Mouse (Mus musculus) spleen, postnatal 10 days (tissue): ENCODE data around the gene Oasl1.
"Not testable (repeated sequence)": the region's sequence is repeated elsewhere in the genome, so short reads cannot be mapped to it uniquely, and the experiment has no call there.

Experiments
- DNase-seq, 2 experiments: peaks; one replicate each; pipeline ENCODE4 v3.0.0; 2021 to 2022; ENCODE audit warnings: low spot score in 2 of 2

Oasl1 gene

DNA sequence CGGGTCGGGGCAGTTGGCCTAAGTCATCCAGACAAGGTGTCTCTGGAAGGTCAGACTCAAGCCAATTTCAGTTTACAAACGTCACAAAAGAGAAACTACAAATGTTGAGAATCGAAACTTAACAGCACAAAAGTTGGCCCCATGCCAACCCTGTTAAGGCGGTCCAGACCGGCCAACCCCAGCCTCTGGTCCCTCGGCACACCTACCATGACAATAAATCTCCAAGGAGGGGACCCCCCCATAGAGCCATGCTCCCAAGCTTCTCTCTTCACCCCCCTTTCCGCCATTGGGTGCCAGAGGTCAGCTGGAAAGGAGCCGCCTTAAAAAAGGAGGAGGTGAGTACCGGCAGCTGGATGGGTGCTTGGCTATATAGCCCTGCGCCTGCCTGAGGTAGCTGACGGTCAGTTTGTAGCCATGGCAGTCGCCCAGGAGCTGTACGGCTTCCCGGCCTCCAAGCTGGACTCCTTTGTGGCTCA, at the start of gene Oasl1:
Oasl1 (plus strand) TSS at position 243 of the 476 bp plus-strand sequence.
- DNase-seq = peak; percentile 68 to 77

DNA sequence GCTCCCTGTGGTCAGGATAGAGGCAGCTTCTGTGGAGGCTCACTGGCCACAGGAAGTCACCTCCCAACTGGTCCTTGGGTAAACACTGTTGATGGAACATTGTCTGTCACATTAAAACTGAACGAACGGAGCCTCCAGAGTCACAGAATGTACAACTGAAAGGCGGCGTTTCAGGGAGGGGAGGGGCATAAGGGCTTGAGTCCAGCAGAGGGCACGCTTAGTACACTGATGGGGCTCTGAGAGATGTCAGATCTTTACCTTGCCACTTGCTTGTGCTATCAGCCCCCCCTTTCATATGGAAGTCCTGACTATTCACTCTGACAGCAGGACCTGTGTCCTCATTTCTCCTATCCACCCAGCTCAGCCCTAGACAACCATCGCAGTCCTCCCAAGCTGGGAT, 47.2 kb upstream of the Oasl1 start:
- peak in 1 of 2 experiments; percentile 36 for DNase-seq

DNA sequence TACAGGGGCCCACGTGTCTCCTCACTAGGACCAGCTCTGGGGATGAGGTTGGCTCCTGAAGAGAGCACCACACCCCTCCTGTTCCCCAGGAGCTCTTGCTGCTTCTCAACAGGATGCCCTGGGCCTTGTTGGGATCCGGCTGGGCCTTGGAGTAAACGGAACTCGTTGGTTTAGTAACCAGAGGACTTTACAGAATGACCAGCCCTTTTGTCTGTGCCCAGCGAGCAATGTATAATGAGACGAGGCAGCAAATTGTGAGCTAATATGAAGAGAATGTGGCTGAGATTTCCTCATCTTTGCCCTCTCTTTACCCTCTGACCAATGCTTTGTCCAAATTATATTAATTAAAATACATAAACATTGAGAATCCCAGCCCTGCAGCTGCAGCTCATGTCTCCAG, 46.7 kb upstream of the Oasl1 start:
- DNase-seq = no peak

DNA sequence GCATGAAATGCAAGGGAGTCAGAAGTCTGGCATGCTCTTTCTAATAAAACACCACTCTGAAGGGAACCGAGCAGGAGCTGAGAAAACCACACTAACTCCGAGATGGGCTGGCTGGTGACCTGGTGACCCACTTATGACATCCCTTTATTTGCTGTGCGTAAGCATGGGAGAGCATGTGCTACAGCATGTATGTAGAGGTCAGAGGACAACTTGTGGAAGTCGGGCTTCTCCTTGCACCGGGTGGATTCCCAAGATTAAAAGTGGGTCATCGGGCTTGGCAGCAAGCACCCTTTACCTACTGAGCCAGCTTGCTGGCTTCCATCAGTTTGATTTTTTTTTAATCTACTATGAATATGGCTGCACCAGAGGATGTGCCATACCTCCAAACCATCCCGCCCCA, 45.6 kb upstream of the Oasl1 start:
- no peak for DNase-seq

DNA sequence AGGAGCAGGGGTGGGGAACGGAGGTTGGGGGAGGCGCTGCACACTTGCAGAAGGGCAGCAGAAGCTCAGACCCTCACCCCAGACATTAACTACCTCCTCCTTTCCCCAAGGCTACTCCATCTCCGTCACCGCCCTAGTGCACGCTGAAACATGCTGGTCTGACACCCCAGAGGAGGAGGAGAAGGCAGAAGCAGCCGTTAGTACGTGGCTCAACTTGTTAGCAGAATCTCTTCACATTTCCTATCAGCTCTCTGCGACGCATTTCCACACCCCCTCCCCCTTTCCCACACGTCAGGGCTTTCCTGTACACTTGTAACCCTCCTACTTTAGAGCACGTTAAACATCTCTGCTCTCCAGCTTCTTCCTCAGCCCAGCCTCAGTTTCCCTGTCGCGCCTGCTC, 43.6 kb upstream of the Oasl1 start:
- DNase-seq = no peak

DNA sequence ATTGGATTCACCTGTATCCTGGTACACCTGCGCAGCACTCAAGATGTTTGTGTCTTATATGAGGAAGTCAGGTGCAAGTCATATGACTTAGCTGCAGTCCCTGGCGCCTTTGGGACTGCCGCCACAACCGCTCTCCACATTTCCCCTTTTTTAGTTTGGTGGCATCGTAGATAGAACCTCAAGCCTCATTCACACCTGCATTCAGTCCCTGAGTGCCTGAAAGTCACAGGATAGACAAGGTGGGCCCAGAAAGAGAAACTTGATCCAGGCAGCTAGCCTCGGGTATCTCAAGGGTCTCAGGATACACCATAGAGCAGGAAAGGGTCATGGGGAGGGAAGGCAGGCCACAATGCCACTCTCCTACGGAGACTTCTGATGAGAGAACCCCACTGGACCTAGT, 40.7 kb upstream of the Oasl1 start:
- DNase-seq = not testable (repeated sequence)

DNA sequence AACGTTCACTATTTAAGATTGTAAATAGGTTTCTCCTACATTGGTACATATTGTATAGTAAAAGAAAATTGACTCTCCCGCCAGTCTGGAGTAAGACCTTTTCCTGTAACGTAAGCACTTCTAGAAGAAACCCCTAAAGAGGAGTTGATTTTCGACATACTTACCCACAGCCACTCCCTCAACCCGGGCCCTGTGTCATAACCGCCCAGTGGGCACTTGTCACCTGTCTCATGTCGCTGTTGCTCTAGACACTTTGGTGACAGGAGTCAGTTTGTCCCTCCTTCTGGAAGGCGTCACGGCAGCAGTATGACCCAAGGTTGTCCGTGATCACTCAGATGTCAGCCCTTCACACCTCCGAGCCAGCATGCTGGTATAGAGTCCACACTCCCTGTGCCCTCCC, 40.0 kb upstream of the Oasl1 start:
- no peak for DNase-seq

DNA sequence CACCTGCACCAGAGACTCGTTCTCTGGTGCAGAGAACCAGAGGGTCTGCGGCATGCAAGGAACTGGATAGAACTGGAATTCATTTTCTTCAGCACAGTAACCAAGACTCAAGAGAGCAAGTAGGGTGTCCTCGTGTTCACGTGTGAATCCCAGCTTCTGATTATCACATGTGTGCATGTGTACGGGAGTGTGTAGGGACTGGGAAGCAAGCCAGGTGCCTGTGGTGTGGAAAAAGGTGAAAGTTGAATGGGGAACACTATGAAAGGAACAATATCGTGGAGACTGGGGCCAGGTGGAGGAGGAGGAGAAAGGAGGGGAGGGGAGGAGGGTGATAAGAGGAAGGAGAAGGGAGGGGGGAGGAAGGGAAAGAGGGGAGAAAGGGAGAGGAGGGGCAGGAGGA, 36.2 kb upstream of the Oasl1 start:
- no peak for DNase-seq

DNA sequence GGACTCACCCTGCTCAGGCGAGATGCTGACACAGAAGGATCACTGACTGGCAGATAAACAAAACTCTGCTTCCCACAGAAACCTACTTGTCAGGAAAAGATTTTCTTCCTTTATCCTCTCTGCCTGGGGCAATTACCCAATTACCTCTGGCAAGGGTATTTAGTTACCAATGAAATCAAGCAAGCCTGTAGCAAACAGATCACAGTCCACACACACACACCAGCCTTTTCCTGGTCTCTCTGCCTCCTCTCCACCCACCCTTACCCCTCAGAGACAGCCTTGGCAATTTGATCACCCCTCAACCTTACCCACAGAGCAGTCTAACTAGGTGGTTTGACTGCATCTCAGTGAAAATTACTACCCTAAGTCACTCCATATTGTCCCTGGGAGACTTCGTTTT, 34.0 kb upstream of the Oasl1 start:
- no peak for DNase-seq

DNA sequence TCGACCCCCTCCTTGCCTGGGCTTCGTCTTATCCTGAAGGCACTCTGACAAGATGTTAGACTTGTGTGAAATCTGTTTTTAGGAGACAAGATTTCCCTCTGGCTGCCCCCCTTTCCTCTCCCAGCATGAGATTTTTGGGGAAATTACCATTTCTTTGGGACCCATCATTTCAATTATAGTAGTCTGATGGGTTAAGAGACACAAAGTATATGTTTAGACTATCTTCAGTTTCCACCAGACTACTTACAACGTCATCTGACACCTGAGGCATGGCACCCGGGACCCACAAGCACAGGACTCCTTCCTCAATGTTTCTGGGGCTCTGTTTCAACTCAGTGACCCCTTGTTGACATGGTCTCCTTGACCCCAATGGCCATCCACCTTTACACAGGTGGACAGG, 27.5 kb upstream of the Oasl1 start:
- DNase-seq = no peak

DNA sequence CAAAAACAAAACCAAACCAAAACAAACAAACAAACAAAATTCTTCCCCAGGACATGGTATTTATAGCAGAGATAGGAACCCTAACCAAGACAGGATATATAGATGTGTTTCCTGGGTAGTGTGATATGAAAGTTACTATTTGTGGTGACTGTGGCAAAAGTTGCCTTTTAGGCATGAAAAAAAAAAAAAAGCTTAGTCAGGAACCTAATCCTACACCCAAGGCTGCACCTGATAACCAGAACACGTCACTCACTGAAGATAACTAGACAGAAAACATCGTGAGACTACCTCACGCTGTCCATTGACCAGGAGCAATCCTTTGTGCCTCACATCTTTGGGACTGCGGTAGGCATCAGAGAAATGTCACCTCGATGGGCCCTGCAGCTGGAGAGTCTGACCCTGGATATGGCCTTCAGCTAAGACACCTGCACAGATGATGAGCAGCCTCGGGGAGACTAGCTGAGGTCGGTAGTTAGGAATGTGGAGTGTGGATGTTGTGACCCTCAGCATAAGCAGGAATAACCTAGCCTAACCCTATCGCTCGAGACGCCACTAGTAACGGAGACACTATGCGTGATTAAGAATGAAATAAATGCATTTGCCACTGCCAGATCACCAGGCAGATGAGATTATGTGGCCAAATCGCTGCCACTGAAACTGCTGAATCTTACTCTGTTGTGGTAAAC, 26.2 kb upstream of the Oasl1 start, which contains the start of gene Oasl2:
Oasl2 (plus strand) TSS at position 249 of the 686 bp plus-strand sequence.
- DNase-seq = no peak

DNA sequence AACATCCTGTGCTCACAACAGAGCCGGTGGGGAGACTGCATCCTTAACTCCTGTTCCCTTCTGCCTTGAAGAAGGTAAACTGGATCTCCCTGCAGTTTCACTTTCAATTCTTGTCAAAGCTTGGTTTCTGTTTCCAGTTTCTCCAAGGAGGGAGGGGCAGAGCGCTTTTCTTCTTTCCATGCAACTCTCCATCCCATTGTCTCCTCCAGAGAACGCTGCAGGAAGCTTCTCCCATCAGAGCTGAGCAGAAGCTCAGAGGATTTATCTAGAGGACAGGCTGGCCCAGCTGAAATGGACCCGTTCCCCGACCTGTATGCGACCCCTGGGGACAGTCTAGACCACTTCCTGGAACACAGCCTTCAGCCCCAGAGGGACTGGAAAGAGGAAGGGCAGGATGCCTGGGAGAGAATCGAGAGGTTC, 25.7 kb upstream of the Oasl1 start:
- DNase-seq = no peak

DNA sequence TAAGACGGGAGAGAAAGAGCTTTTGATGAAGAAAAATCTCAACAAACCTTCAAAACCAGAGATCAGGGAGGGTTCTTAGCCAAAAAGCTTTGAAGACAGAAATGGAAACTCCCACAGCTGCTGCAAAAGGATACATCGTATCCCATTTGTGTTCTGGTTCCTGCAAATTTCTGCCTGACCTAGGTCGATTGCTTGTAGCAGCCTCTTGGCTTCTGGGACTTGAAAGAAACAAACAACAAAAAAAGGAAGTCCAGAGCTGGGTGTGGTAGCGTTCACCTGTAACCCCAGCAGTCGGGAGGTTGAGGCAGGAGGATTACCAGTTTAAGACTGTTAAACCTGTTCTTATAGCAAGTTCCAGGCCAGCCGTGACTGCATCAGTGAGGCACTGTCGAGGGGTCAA, 24.2 kb upstream of the Oasl1 start:
- DNase-seq = no peak

DNA sequence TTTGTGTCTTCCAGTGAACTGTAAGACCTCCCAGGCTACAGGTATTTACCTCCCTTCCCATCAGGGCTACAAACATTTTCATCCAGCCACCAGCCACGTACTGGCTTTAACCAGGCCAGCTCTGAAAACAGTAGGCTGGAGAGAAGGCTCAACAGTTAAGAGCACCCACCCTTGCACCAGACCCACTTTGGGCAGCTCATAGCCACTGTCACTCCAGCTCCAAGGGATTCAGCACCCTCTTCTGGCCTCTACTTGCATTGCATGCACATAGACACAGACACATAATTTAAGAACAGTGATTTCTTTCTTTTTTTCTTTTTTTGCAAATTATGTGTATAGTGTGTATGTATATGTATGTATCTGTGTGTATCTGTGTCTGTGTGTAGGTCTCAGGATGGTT, 20.6 kb upstream of the Oasl1 start:
- peak; percentile 23 to 69 for DNase-seq

DNA sequence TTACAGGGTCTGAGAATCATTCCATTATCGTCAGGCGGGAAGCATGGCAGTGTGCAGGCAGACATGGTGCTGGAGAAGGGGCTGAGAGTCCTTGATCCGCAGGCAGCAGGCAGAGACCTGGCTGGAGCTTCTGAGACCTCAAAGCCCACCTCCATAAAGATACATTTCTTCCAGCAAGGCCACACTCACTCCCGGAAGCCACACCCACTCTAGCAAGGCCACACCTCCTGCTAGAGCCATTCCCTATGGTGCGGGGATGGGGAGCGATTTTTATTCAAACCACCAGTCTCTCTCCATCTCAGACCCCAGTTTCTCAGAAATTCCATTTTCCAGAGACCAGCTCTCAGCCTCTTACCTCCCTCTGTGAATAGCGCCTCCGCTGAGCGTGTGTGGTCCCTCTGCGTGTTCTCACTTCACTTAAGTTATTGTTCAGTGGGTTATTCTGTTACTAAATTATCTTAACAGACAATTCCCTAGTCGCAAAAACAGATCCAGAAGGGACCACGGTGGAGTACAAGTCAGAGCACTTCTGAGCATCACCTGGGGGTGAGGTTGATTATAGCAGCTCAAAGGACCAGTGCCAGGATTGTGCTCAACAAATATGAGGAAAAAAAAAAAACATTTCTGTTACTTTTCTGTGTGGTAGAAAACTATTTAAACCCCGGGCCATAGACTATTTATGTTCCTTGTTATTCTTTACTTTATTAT, 14.3 kb upstream of the Oasl1 start:
- DNase-seq = no peak

DNA sequence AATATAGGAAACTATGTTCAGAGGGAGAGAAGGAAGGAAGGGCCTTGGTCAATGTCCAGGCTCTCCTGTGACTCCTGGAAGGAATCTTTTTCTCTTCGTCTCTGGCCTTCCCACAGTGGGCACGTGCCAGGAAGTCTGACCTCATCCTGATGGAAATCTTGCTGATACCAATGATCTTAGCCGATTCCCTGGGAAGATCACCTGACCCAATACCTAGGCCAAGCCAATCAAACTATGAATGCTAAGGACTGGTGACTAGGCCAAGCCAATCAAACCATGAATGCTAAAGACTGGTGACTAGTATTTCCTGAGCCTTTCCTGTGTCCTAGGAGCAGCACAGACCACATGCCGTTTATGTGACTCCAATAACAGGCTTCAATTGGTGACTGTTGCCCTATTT, 9.4 kb upstream of the Oasl1 start:
- no peak for DNase-seq

DNA sequence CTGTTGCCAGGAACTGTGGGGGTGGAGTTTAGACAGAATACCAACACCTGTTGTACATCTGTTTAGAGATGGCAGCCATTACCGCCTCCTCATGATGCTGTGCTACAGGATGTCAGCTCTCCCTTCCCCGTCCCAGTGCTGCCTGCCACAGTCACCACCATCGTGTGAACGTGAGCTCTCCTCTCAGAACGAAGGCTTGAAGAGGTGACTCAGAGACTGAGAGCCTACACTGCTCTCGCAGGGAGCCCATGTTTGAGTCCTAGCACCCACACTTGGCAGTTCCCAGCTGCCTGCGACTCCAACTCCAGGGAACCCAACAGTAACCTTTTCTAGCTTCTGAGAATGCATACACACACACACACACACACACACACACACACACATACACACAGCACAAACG, 8.2 kb upstream of the Oasl1 start:
- DNase-seq = no peak

DNA sequence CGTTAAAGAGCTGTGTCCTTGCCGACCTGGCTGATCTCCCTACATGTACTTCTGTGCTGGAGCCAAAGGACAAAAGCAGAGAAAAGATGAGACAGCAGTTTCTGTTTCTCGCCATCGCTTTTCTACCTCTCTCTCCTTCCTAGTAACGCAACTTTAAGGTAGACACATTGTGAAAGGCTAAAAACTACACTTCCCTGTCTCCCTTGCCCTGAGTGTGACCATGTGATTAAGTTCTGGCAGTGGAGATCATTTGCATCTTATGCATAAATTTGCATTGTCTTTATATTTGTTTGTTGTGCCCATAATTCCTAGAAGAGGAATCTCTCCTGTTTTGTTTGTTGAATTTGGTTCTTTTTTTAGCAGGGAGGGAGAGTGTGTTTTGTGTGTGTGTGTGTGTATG, 7.2 kb upstream of the Oasl1 start:
- no peak for DNase-seq

DNA sequence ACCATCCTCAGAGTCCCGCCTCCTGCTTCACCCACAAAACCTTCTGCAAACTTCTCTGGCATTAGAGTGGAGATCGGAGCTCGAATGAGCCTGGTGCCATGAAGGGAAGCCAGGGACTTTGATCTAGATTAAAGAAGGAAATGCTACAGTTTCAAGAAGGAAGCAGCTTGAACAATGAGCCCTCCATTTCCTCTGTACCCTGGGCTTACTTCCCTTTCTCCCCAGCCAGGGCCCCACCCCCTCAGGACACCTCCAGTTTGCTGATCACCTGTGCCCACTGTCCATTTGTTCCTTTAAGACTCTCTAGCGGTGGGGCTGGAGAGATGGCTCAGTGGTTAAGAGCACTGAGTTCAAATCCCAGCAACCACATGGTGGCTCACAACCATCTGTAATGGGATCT, 6.3 kb upstream of the Oasl1 start:
- peak in 1 of 2 experiments; percentile 62 for DNase-seq

DNA sequence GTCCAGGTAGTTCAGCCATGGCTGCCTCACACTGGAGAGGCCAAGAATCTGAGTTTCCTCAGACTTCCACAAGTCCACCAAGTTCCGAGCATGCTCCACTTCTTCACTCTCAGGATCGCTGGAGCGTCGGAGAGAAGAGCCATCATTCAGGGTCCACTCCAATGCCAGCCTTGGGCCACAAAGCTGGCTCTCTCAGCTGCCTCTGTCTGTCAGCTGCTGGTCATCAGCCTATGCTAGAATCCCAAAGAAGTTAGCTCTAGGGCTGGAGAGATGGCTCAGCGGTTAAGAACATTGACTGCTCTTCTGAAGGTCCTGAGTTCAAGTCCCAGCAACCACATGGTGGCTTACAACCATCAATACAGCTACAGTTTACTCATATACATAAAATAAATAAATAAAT, 5.7 kb upstream of the Oasl1 start:
- DNase-seq = not testable (repeated sequence)

DNA sequence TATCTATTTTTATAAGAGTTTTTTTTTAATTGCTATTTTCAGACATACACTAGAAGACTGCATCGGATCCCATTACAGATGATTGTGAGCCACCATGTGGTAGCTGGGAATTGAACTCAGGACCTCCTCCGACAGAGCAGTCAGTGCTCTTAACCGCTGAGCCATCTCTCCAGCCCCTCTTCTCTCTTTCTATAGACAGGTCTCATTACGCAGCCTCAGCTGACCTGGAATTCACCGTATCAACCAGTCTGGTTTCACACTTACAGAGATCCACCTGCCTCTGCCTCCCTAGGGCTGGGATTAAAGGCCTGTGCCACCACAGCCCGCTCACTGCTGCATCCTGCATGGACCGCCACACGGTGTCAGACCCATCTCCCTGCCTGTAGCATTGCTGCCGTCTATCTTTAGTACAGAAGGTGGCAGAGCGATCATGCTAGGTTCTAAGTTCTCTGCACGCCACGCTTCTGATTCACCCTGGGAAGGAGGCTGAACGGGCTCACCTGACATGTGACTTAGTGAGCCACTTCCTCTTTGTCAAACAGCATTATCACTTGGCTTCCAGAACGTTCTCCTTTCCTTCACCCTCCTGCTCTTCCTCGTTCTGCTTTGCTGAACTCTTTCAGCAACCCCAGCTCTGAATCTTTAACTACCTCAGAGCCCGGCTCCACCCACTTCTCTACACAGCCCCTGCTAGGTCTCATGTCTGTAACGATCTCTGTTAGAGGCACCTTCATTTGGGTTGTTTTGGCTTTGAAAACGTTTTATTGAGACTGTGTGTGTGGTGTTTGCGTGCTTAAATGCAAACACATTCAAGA, 1.3 kb upstream of the Oasl1 start:
- DNase-seq = peak; percentile 41 to 69

DNA sequence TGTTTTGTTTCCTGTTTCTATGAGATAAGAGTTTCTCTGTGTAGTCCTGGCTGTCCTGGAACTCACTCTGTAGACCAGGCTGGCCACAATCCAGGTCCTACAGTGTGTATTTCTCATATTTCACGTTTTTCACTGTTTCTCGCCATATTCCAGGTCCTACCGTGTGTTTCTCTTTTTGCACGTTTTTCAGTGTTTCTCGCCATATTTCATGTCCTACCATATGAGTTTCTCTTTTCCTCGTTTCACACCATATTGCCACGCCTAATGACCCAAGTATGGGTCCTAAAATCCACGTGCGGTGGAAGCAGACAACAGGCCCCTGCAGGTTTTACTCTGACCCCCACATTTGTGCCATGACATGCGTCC, 691 bp upstream of the Oasl1 start:
- no peak for DNase-seq
